In genomic region chr13:63121747-63122146, GRCm38 (mm10) we compare ENCODE assay signal across 33 mouse cellular contexts.
"Had no signal": no experiment of that assay in that cellular context is flagged by ENCODE, and none has a peak within 500 bp of the region (broad histone marks: within the 10 kb centered on the region; RNA-seq: fewer than 3 reads in every experiment).

No protein-coding gene starts in this region.

- H3K4me3 ChIP-seq: limb, embryonic 10.5 days; limb, embryonic 12.5 days; limb, embryonic 13.5 days; limb, embryonic 15.5 days; liver, embryonic 12.5 days; liver, embryonic 13.5 days; liver, embryonic 15.5 days; lung, embryonic 15.5 days; megakaryocyte, embryonic 14.5 days; midbrain, embryonic 10.5 days; midbrain, embryonic 12.5 days; midbrain, embryonic 13.5 days; midbrain, embryonic 15.5 days; myocyte; neural tube, embryonic 12.5 days; neural tube, embryonic 13.5 days had no signal

- ATAC-seq: liver, embryonic 12.5 days; liver, postnatal 0 days; lung, postnatal 0 days; midbrain, embryonic 13.5 days; midbrain, embryonic 15.5 days; midbrain, embryonic 16.5 days had no signal

- H3K27me3 ChIP-seq: limb, embryonic 12.5 days; limb, embryonic 13.5 days; limb, embryonic 15.5 days; liver, embryonic 12.5 days; liver, embryonic 13.5 days; liver, embryonic 15.5 days; lung, embryonic 15.5 days; megakaryocyte, embryonic 14.5 days; midbrain, embryonic 12.5 days; midbrain, embryonic 13.5 days; midbrain, embryonic 15.5 days; neural tube, embryonic 12.5 days; neural tube, embryonic 13.5 days had no signal

- DNase-seq: left cerebral cortex, postnatal 4 days; liver; liver, embryonic 13.5 days; liver, postnatal 0 days; lung, adult 18-20 months; lung, adult 2 months; lung, embryonic 14.5 days; lung, postnatal 10 days; lung, postnatal 14 days; lung, postnatal 36 days; lung, postnatal 4 days; midbrain, embryonic 14.5 days had no signal

- H3K9me3 ChIP-seq: limb, embryonic 10.5 days; limb, embryonic 13.5 days; limb, embryonic 15.5 days; liver, embryonic 12.5 days; liver, embryonic 13.5 days; liver, embryonic 15.5 days; lung, embryonic 15.5 days; midbrain, embryonic 10.5 days; midbrain, embryonic 12.5 days; midbrain, embryonic 13.5 days; midbrain, embryonic 15.5 days had no signal

- H3K27ac ChIP-seq: limb, embryonic 10.5 days; limb, embryonic 12.5 days; limb, embryonic 13.5 days; liver, embryonic 12.5 days; liver, embryonic 13.5 days; liver, embryonic 14.5 days; liver, embryonic 15.5 days; lung, embryonic 15.5 days; macrophage; midbrain, embryonic 10.5 days; midbrain, embryonic 12.5 days; midbrain, embryonic 13.5 days; midbrain, embryonic 15.5 days; neural tube, embryonic 12.5 days; neural tube, embryonic 13.5 days had no signal

- H3K36me3 ChIP-seq: limb, embryonic 10.5 days; limb, embryonic 12.5 days; limb, embryonic 13.5 days; limb, embryonic 15.5 days; liver, embryonic 12.5 days; liver, embryonic 13.5 days; liver, embryonic 15.5 days; lung, embryonic 15.5 days; midbrain, embryonic 10.5 days; midbrain, embryonic 12.5 days; midbrain, embryonic 13.5 days; midbrain, embryonic 15.5 days; neural tube, embryonic 12.5 days; neural tube, embryonic 13.5 days had no signal

- H3K4me1 ChIP-seq: limb, embryonic 10.5 days; limb, embryonic 12.5 days; liver, embryonic 12.5 days; liver, embryonic 13.5 days; liver, embryonic 15.5 days; midbrain, embryonic 10.5 days; midbrain, embryonic 12.5 days; midbrain, embryonic 13.5 days; midbrain, embryonic 15.5 days; neural tube, embryonic 12.5 days; neural tube, embryonic 13.5 days had no signal

- H3K9ac ChIP-seq: limb, embryonic 12.5 days; limb, embryonic 13.5 days; limb, embryonic 15.5 days; liver, embryonic 12.5 days; liver, embryonic 13.5 days; liver, embryonic 14.5 days; liver, embryonic 15.5 days; liver, postnatal 0 days; lung, embryonic 14.5 days; lung, embryonic 15.5 days; midbrain, embryonic 12.5 days; midbrain, embryonic 13.5 days; midbrain, embryonic 15.5 days; neural tube, embryonic 12.5 days; neural tube, embryonic 13.5 days had no signal

- H3K4me2 ChIP-seq: limb, embryonic 12.5 days; limb, embryonic 13.5 days; limb, embryonic 15.5 days; liver, embryonic 11.5 days; liver, embryonic 12.5 days; liver, embryonic 13.5 days; liver, embryonic 15.5 days; lung, embryonic 14.5 days; lung, embryonic 15.5 days; midbrain, embryonic 11.5 days; midbrain, embryonic 12.5 days; midbrain, embryonic 13.5 days; midbrain, embryonic 15.5 days; neural tube, embryonic 12.5 days; neural tube, embryonic 13.5 days had no signal
